Mouse (Mus musculus) liver, embryonic 15.5 days (tissue): ENCODE results near the gene Gm49630. TPM values are rescaled to one million over a fixed set of nuclear protein-coding genes. Genes with fewer than 3 reads are reported as not detected.
"Not testable (repeated sequence)": the region's sequence is repeated elsewhere in the genome, so short reads cannot be mapped to it uniquely, and the experiment has no call there.

Experiments used
- ATAC-seq: fragments of 200-750 bp; cut with Nextera tagmentation; 2 replicates; pipeline ENCODE4 v1.8.0; 2017; ENCODE audit warnings: moderate number of reproducible peaks, mild to moderate bottlenecking, moderate library complexity; ENCODE audit not compliant: insufficient read depth
- H3K27ac ChIP-seq: fragments of 300-500 bp; sonication (generic); replicated peaks from 2 replicates; pipeline ENCODE4 v1.5.1; 2015; ENCODE audit warnings: mild to moderate bottlenecking, inconsistent platforms
- H3K27me3 ChIP-seq: fragments of 300-500 bp; sonication (generic); 2 replicates; pipeline ENCODE4 v1.6.1; 2015; ENCODE audit warnings: mild to moderate bottlenecking, inconsistent platforms
- H3K36me3 ChIP-seq: fragments of 300-500 bp; sonication (generic); replicated peaks from 2 replicates; pipeline ENCODE4 v1.6.1; 2015; ENCODE audit warnings: moderate library complexity, mild to moderate bottlenecking, inconsistent platforms
- H3K4me1 ChIP-seq: fragments of 300-500 bp; sonication (generic); replicated peaks from 2 replicates; pipeline ENCODE4 v1.6.1; 2015; ENCODE audit warnings: inconsistent platforms
- H3K4me2 ChIP-seq: fragments of 300-500 bp; sonication (generic); 2 replicates; pipeline ENCODE4 v1.6.1; 2015; ENCODE audit warnings: moderate library complexity, mild to moderate bottlenecking, inconsistent platforms
- H3K4me3 ChIP-seq: fragments of 300-500 bp; sonication (generic); replicated peaks from 2 replicates; pipeline ENCODE4 v1.5.1; 2015; ENCODE audit warnings: mild to moderate bottlenecking, inconsistent platforms
- H3K9ac ChIP-seq: fragments of 300-500 bp; sonication (generic); 2 replicates; pipeline ENCODE4 v1.6.1; 2015; ENCODE audit warnings: moderate library complexity, mild to moderate bottlenecking, inconsistent platforms
- H3K9me3 ChIP-seq: fragments of 300-500 bp; sonication (generic); replicated peaks from 2 replicates; pipeline ENCODE4 v1.6.1; 2016; ENCODE audit warnings: inconsistent platforms
- WGBS: fragments of 180-500 bp; shearing (Covaris S2); methylation state at CpG from one replicate; pipeline ENCODE4 v1.1.7; 2015; ENCODE audit warnings: mixed read lengths; ENCODE audit not compliant: insufficient replicate concordance; 5-methylcytosine and 5-hydroxymethylcytosine counted together
- polyA plus RNA-seq: library from polyadenylated mRNA; unstranded; fragments of >200 nt; fragmentation: Nextera tagmentation; extraction: Ambion mirVana; gene quantifications from 2 replicates; pipeline ENCODE4 v1.2.1, GENCODE M21; 2015

Gene Gm49630
- polyA plus RNA-seq, 1 experiment from 2014 or later, result not detected

DNA sequence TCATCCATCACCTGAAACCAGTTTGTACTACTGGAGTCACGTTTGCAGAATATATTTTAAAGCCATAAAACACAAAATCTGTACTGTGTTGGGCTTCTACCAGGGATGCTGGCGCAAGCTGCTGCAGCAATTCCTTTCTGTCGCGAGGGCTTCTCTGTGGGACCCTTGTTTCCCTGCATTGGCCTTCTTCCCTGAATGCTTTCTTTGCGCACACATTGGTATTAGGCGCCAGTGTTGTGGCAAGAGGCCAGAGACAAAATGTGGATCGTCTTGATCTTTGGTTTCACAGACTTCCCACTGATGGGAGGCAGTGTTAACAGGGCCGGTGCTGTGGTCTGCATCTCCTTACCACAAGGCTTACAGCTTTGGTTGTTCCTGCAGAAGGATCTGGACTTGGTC is 17.2 kb upstream of the Gm49630 start:
- H3K4me3 ChIP-seq, ATAC-seq, H3K4me2 ChIP-seq, H3K36me3 ChIP-seq, H3K27me3 ChIP-seq, H3K27ac ChIP-seq, H3K9me3 ChIP-seq, H3K9ac ChIP-seq, H3K4me1 ChIP-seq: not testable (repeated sequence)
- WGBS, result 58% methylated on average over 7 of the region's 8 CpGs

GRCm38 (mm10) chr17:7388341-7388957 is 16.7 kb upstream of the Gm49630 start:
- not testable (repeated sequence) for H3K27ac ChIP-seq, H3K4me3 ChIP-seq, H3K4me1 ChIP-seq, H3K36me3 ChIP-seq, H3K4me2 ChIP-seq, H3K27me3 ChIP-seq, H3K9ac ChIP-seq, H3K9me3 ChIP-seq, ATAC-seq
- WGBS, result no CpG with 5 or more reads among the region's 2 CpGs

GRCm38 (mm10) chr17:7386016-7386415 is 14.2 kb upstream of the Gm49630 start:
- not testable (repeated sequence) for H3K27ac ChIP-seq, H3K27me3 ChIP-seq, H3K9ac ChIP-seq, H3K4me3 ChIP-seq, H3K4me1 ChIP-seq, H3K36me3 ChIP-seq, ATAC-seq, H3K4me2 ChIP-seq, H3K9me3 ChIP-seq
- WGBS, result 50% methylated on average over 8 of the region's 8 CpGs

- WGBS, result 58% methylated on average over 3 of the region's 3 CpGs
- not testable (repeated sequence) for H3K27ac ChIP-seq, H3K4me2 ChIP-seq, H3K4me1 ChIP-seq, H3K9ac ChIP-seq, H3K27me3 ChIP-seq, H3K9me3 ChIP-seq, ATAC-seq, H3K4me3 ChIP-seq, H3K36me3 ChIP-seq
Measured at GRCm38 (mm10) chr17:7385364-7385763, 13.6 kb upstream of the Gm49630 start, which contains the start of gene Unc93a2. Unc93a2 (minus strand) TSS chr17:7385464.

DNA sequence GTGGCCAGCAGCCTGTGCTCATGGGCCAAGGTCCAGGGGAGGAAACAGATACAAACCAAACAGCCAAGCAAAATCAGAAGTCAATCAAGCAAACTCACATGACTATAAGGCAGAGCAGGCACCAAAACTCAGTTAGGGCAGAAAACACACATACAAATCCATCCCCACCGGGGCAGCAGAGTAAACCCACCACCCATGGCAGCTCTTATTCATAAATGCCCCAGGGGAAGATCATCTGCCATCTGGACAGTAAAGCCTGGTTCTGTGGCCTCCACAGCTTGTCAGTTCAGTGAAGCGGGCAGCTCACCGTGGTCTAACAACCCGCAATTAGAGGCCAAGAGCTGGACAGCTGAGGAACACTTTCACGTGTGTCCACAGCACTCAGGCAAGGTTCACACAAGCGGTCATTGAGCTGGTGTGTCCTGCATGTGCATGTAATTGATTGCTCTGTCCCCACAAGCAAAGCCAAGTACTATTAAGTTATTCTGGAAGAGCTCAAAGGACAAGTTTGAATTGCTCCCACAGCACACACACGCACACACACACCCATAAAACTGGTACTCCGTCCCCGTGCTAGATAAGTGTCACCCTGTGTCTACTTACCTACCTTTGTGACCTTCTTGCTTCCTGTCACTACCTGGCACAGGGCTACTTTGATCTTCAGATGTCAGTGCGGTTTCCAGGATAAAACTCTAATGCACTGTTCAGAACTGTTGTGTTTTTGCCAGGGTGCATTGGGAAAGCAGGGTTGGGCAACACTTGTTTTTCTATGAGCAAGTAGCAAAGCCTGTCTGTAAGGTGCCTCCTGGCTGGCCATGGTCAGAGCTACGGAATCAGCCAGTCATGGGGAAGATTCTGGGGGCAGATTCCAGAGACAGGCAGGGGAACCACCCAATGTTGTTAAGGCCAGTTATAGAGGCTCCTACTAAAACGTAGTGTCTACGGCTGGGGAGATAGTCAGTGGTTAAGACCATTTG is 11.7 kb upstream of the Gm49630 start:
- not testable (repeated sequence) for H3K4me3 ChIP-seq, H3K27ac ChIP-seq, H3K27me3 ChIP-seq, H3K4me1 ChIP-seq, H3K4me2 ChIP-seq, H3K9me3 ChIP-seq, H3K9ac ChIP-seq, H3K36me3 ChIP-seq
- 55% methylated on average over 12 of the region's 13 CpGs for WGBS
- peak; percentile 38 for ATAC-seq

DNA sequence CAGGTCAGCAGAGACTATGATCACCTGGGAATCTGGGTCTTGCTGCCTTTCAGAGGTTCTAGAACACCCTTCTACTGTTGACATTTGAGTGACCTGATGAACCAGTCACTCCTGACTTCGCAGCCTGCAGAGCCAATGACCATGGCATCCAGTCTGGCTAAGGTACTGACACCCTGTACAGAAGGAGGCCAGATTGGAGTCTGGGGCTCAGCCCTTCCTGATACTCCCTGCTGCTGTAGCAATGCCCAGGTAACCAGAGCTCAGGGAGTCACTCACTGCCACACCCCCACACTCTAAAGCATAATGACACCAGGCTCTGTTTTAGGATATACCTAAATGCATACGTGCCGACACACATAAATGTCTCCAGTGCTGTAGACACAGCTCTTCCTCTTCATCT is 10.9 kb upstream of the Gm49630 start:
- not testable (repeated sequence) for H3K9ac ChIP-seq, H3K27ac ChIP-seq, H3K36me3 ChIP-seq, H3K27me3 ChIP-seq, H3K4me2 ChIP-seq, H3K4me1 ChIP-seq, H3K4me3 ChIP-seq, ATAC-seq, H3K9me3 ChIP-seq
- 43% methylated on average over 1 of the region's 3 CpGs for WGBS

- not testable (repeated sequence) for ATAC-seq, H3K27ac ChIP-seq, H3K36me3 ChIP-seq, H3K4me2 ChIP-seq, H3K27me3 ChIP-seq, H3K9me3 ChIP-seq, H3K4me1 ChIP-seq, H3K4me3 ChIP-seq, H3K9ac ChIP-seq
- 30% methylated on average over 2 of the region's 3 CpGs for WGBS
Measured at GRCm38 (mm10) chr17:7377907-7378306, 6.1 kb upstream of the Gm49630 start.

GRCm38 (mm10) chr17:7376951-7377700 is 5.3 kb upstream of the Gm49630 start:
- H3K9me3 ChIP-seq, H3K36me3 ChIP-seq, H3K27me3 ChIP-seq, H3K4me2 ChIP-seq, H3K9ac ChIP-seq, H3K4me3 ChIP-seq, H3K27ac ChIP-seq, H3K4me1 ChIP-seq, ATAC-seq: not testable (repeated sequence)
- WGBS, result 100% methylated on average over 1 of the region's 3 CpGs

DNA sequence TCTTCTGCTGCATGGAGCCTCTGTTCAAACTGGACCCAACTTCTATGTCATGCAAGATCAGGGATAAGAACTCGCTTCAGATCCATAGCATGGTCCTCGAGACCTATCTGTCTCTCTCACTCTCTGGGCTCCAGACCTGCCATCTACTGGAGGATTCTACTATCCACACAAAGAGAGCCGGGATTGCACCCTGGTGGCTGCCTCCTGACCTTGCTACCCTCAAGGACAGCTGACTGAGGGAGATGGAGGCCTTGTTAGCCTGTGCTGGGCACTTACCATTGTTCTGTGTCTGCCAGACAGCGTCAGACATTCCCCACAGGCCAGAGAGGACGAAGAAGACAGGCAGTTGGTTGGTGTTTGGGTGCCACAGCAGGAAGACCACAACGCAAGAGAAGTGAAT is 2.4 kb downstream of the Gm49630 start:
- not testable (repeated sequence) for H3K4me3 ChIP-seq, H3K9me3 ChIP-seq, H3K4me1 ChIP-seq, ATAC-seq, H3K4me2 ChIP-seq, H3K27me3 ChIP-seq, H3K27ac ChIP-seq, H3K36me3 ChIP-seq, H3K9ac ChIP-seq
- 48% methylated on average over 6 of the region's 6 CpGs for WGBS

GRCm38 (mm10) chr17:7366676-7367374 is 5.0 kb downstream of the Gm49630 start:
- H3K27ac ChIP-seq, H3K4me2 ChIP-seq, H3K27me3 ChIP-seq, H3K4me1 ChIP-seq, H3K9me3 ChIP-seq, H3K9ac ChIP-seq, H3K36me3 ChIP-seq, H3K4me3 ChIP-seq, ATAC-seq: not testable (repeated sequence)
- 52% methylated on average over 5 of the region's 7 CpGs for WGBS

DNA sequence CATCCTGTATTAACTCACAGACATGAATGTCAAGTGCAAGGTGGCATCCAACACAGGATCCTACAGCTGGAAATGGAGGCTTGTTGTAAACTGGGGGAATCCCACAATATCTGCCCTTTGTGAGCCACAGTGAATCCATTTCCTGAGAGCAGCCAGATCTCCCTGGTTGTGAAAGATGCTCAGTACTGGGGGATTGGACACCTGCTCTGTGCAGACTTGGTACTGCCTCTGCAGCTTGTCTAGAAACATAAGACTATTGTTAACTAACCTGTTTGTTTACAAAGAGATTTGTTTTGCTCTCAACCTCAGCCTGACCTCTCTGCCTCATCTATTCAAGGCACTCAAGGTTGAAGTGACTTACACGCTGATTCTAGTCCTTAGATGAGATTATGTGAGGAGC is 5.5 kb downstream of the Gm49630 start:
- not testable (repeated sequence) for ATAC-seq, H3K4me1 ChIP-seq, H3K4me2 ChIP-seq, H3K36me3 ChIP-seq, H3K9ac ChIP-seq, H3K27me3 ChIP-seq, H3K27ac ChIP-seq, H3K9me3 ChIP-seq, H3K4me3 ChIP-seq
- WGBS, result 50% methylated on average over 1 of the region's 1 CpGs
